Mouse (Mus musculus): ENCODE measurements at regions not wholly inside any gene's neighbourhood (a gene's known extent, or its start where the extent isn't known, plus 50 kb on each side); places are given as distances from the start of the nearest gene placed in this dataset.

DNA sequence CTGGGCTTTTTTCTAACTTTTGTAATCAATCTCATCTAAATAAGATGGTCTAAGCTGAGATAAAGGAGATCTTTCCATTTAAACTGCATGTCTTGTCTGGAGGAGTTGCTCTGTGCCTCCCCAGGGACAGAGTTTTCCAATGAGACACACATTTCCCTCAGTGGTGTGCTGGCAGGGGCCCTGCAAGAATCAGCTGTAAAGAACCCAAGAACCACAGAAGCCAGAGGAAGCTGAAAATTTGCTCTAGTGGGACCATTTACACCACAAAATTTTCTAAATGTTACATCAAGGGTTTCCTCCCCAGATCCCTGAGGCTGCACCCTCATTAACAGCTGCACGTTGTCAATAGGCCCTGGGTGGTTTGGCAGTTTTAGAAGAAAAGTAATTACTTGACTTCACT lies 301.0 kb upstream of the Ttc14 start:
- in situ Hi-C loops (cut with MboI, MseI): no loop called here

DNA sequence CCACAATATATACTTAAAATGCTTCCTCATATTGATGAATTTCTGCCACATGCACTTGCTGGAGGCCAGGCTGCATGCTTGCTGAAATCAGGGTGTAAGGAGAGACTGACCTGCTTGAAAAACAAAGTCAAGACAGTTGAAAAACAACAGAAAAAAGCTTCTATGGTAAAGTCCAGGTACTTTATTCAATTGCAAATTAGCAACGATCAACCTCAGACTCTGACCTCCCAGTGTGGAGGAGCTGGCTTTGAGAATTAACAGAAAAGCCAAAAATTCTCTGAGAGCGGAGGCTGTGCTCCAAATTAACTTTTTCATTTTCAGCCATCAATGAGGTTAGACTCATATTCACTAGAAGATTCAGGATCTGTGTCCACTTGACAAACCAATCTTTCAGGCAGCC lies 291.4 kb upstream of the Ttc14 start:
- in situ Hi-C loops (cut with MboI, MseI): no loop called here

DNA sequence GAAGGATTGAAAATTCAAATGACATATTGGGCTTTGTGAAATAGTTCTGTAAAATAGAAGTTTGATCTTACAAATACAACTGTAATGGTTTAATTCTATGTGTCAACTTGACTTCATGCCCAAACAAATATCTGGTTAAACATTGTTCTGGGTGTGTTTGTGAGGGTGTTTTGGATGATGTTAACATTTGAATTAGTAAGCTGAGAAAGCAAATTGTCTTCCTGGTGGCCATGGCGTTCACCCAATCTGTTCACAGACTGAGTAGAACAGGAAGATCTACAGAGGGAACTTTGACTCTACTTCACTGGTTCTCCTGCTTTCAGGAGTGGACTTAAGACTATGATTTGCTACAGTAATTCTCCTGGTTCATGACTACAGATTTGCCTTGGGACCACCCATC lies 255.5 kb upstream of the Ttc14 start:
- in situ Hi-C loops (cut with MboI, MseI): no loop called here

DNA sequence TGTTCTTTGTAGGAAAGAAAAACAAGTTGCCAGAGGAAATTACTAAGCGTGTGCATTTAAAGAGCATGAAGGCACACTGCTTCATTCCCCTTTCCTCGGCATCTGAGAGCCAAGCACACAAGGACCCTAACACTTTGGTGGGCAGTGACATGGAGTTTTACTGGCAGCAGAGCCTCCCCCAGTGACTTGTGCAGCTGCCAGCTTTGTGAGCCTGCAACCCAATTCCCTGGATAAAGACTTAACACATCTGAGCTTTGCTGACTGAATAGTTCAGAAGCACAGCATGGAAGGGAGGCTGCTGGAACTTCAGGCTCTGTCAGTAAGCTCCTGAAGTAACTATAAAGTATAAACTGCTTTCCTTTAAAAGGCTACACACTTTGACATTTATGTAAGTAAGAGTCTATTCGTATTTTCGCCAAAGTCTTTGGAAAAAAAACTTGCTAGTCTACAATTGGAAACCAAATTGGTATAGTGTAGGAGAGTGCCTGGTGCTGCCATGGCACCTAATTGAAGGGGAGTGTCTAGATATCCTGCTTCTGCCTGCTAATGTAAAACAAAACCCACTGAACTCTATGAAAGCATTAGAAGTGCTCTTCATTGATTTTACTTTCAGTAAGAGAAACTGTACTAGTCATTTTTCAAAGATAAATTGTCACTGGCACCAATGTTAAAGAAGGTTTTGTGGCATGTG lies 236.8 kb upstream of the Ttc14 start:
- in situ Hi-C loops (cut with MboI, MseI): no loop called here

DNA sequence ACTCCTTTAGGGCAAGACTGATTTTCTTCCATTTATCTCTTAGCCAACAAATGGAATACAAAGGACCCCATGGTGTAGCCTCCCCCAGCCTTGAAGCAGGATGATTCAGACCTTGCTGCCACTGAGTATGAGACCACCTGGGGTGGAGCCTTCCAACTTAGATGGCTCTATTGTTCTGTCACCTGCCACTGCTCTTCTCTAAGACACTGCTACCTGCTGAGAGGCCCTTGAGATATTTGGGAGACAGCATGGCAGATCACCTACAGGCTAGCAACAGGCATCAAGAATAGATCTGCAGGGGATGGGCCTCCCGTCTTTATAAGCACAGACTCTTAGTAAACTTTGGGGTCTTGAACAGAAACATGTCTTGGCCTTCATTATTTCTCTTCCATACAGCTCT lies 219.0 kb upstream of the Ttc14 start:
- in situ Hi-C loops (cut with MboI, MseI): no loop called here

DNA sequence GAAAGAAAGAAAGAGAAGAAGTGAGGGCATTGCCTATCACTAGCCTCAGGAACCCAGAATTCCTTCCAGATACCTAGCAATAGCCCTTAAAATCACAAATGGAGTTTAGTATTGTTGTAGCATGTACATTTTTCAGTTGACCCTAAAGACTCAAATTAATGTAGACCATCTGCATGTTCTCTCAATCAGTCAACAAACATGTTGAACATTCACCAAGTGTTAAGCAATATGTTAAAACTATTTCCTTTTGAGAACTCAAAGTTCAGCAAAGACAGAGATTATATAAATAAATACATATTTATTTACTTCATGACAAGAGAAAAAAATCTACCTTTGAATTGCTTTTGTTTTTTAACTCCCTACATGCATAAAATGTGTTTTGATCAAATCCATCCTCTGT lies 185.4 kb upstream of the Ttc14 start:
- in situ Hi-C loops (cut with MboI, MseI): loop anchor here (10.0 kb wide), 1 partner anchor 1459 kb away; no protein-coding TSS in a partner anchor

DNA sequence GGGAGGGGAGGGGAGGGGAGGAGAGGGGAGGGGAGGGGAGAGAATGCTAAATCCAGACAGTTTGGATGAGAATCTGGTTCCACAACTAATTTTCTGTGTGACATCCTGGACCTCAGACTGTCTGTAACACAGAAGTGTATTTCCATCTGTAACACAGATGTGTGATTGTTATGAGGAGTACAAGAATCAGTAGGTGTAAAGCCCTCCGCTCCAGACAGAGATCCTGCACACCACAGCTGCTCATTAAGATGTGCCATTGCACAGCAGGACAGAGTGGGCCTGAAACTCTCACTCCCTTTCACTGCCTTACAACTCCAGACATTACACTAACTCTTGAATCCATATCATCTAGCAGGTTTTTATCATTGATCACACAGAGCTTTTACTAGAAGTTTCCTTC lies 182.8 kb upstream of the Ttc14 start:
- in situ Hi-C loops (cut with MboI, MseI): loop anchor here (10.0 kb wide), 1 partner anchor 1462 kb away; no protein-coding TSS in a partner anchor

DNA sequence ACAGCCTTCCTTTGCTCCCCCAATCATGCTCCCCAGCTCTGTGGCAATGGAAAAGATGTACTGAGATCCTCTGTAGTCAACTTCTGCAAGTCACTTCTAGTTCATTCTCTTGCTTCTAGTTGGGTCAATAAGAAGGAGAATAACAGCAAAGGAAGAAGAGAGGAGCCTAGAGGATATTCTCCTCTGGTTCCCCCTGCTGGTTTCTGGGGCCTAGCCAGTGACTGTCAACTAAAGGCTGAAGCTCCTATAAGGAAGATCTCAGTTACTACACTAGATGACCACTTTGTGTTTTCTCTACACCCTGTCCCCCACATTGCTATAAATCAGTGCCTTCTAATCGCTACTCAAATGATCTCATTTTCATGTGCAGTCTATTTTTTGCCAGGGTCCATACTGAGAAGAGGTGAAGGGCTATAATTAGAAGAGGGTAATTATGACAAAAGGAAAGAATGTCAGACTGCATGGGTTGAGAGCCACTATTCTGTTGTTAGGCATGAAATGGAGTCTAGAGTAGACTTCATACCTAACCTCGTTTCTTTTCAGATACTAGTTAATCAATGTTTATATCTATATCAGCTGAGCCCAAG lies 166.6 kb upstream of the Ttc14 start:
- in situ Hi-C loops (cut with MboI, MseI): no loop called here

DNA sequence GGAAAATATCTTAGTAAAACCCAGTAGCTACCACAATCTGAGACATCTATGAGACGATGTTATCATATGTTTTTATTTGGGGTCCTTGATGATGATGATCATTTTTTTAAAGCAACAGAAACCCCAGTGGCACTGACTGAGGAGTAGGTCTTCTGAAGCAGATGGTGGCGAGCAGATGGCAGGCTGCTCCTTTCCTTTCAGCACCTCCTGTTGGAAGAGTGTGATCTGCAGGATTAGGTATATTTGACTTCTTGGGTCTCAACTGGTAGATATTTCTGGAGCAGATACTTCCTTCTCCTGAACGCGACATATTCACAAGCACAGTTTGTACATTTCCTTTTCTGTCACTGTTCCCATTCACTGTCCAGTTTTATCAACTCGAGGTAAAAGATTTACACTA lies 141.0 kb upstream of the Ttc14 start:
- in situ Hi-C loops (cut with MboI, MseI): no loop called here

Data from regulatory T cell (primary cell).